Mouse (Mus musculus) neural tube, embryonic 15.5 days (tissue): ENCODE results near the gene Acot11. TPM values are rescaled to one million over a fixed set of nuclear protein-coding genes. Genes with fewer than 3 reads are reported as not detected.

Source experiments
- ATAC-seq: fragments of 200-750 bp; cut with Nextera tagmentation; 2 replicates; pipeline ENCODE4 v1.8.0; 2017; ENCODE audit warnings: mild to moderate bottlenecking, moderate TSS enrichment, moderate library complexity; ENCODE audit not compliant: low FRiP score
- H3K27ac ChIP-seq: fragments of 300-500 bp; sonication (generic); replicated peaks from 2 replicates; pipeline ENCODE4 v1.5.1; 2015; ENCODE audit warnings: mild to moderate bottlenecking, inconsistent platforms
- H3K27me3 ChIP-seq: fragments of 300-500 bp; sonication (generic); replicated peaks from 2 replicates; pipeline ENCODE4 v1.6.1; 2015; ENCODE audit warnings: inconsistent platforms
- H3K36me3 ChIP-seq: fragments of 300-500 bp; sonication (generic); 2 replicates; pipeline ENCODE4 v1.6.1; 2015; ENCODE audit warnings: inconsistent platforms
- H3K4me1 ChIP-seq: fragments of 300-500 bp; sonication (generic); 2 replicates; pipeline ENCODE4 v1.6.1; 2015; ENCODE audit warnings: inconsistent platforms
- H3K4me2 ChIP-seq: fragments of 300-500 bp; sonication (generic); 2 replicates; pipeline ENCODE4 v1.6.1; 2015; ENCODE audit warnings: inconsistent platforms, mild to moderate bottlenecking, moderate library complexity
- H3K4me3 ChIP-seq: fragments of 300-500 bp; sonication (generic); replicated peaks from 2 replicates; pipeline ENCODE4 v1.5.1; 2015; ENCODE audit warnings: mild to moderate bottlenecking, inconsistent platforms
- H3K9ac ChIP-seq: fragments of 300-500 bp; sonication (generic); replicated peaks from 2 replicates; pipeline ENCODE4 v1.6.1; 2015; ENCODE audit warnings: mild to moderate bottlenecking, inconsistent platforms
- H3K9me3 ChIP-seq: fragments of 300-500 bp; sonication (generic); replicated peaks from 2 replicates; pipeline ENCODE4 v1.6.1; 2016; ENCODE audit warnings: inconsistent platforms
- WGBS: fragments of 180-500 bp; shearing (Covaris S2); methylation state at CpG from one replicate; pipeline ENCODE4 v1.1.7; 2015; ENCODE audit warnings: mixed read lengths; 5-methylcytosine and 5-hydroxymethylcytosine counted together
- polyA plus RNA-seq: library from polyadenylated mRNA; unstranded; fragments of >200 nt; fragmentation: Nextera tagmentation; extraction: Ambion mirVana; gene quantifications from 2 replicates; pipeline ENCODE4 v1.2.1, GENCODE M21; 2015

Acot11 gene
- 2.4 and 3.1 TPM in 2 replicates for polyA plus RNA-seq

DNA sequence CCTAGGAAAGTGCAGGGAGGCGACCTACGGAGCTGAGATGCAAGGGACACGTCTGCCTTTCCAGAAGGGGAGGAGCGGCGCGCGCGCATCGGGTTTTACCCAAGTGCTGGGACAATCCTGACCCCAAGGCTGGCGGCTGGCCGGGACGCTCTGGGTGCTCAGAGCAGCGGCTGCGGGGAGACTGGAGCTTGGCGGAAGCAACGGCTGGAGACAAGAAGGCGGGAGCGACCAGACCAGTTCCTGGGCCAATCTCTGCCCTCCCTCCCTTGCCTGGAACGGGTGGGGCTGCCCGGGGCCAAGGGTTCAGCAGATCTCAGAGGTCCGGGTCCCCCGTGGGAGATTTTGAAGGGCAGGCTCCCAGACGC lies at the start of gene Acot11:
TSS of gene Acot11 (minus strand) at position 89 of the 365 bp plus-strand sequence.
- Histone ChIP-seq H3K4me1 (peaks cover 10% of the 10 kb centered on the region), H3K4me2 (peak within 1 kb of the TSS; percentile 47), H3K9me3 (no peaks in the 10 kb centered on the region), H3K9ac (no peak within 1 kb of the TSS), H3K4me3 (peak within 1 kb of the TSS; percentile 17), H3K27ac (no peak within 1 kb of the TSS), H3K36me3 (no peaks in the 10 kb centered on the region), H3K27me3 (peaks cover 11% of the 10 kb centered on the region; the same call in 1 of the 2 replicates)
- 5% methylated on average over 23 of the region's 23 CpGs for WGBS
- ATAC-seq, result no peak; the same call in 1 of the 2 replicates

DNA sequence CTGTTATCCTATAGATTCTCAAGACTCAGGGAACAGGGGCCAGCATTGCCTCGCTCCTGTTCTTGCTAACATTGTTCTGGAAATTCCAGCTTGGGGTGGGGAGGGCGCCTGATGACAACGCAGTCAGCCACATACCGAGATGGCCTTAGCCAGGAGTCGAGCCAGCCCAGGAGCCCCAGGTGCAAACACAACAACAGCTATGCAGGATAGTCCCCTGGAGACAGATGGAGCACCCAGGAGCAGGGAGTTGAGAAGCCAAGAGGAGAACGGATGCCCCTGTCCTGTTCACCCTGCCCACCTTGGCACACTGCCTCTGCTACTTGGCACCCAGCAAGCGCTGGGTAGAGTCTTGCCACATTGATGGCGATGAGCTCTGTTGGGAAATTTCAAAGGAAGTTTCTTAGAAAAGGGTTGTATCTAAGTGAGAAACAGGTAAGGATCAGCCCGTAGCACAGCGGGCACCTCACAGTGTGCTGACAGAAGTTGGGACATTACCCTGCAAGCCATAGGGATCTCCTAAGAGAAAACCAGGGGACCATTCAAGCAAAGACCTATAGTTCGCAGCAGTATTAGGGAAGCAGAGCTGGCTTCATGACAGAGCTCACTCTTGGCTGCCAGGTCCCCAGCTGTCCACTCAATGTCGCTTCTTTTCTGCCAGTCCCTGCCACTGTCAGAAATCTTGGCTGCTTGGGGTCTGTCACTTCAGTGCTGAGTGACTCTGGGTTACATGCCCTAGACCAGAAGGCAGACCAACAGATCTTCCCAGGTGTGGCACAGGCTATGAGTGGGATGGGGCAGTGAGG lies 43.7 kb upstream of the Acot11 start:
- Histone ChIP-seq H3K9ac (no peak overlapping the region), H3K36me3 (no peaks in the 10 kb centered on the region), H3K4me1 (peaks cover 20% of the 10 kb centered on the region), H3K9me3 (no peaks in the 10 kb centered on the region), H3K4me3 (no peak overlapping the region), H3K4me2 (no peak overlapping the region; the same call in 1 of the 2 replicates), H3K27ac (peak overlapping the region; percentile 58), H3K27me3 (no peaks in the 10 kb centered on the region)
- 47% methylated on average over 12 of the region's 12 CpGs for WGBS
- ATAC-seq, result peak; percentile 50; the same call in 1 of the 2 replicates

DNA sequence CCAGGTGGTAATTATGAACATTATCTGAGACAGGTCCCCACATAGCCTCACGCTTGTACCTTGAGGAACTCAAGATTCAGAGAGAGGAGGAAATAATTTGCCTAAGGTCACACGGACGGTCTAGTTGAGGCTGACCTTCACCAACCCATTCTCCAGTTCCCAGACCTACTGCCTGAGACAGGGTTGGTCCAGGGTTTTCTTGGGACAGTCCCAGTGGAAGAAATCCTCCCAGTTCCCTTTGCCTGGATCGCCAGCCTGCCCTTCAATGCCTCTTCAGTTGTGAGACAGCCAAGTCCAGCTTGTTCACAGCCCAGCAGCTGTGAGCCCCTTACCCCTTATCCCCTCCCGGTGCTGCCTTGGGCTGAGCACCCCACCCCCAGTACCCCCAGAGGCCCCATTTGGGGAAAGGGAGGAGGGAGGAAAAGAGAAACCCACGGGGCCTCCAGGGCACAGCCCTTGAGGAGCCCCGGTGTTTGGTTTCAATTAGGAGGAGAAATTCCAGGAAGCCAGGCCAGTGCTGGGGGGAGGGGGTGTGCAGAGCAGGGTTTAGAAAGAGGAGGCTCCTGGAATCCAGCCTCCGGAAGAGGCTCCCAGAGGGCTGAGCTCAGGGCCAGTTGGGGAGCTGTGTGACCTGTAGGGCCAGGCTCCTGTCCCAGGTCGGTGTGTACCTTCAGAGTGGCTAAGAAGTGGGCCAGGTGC lies 42.9 kb upstream of the Acot11 start:
- Histone ChIP-seq H3K27me3 (no peaks in the 10 kb centered on the region), H3K4me2 (no peak overlapping the region; the same call in 1 of the 2 replicates), H3K36me3 (no peaks in the 10 kb centered on the region), H3K4me1 (peaks cover 19% of the 10 kb centered on the region), H3K4me3 (no peak overlapping the region), H3K9me3 (no peaks in the 10 kb centered on the region), H3K27ac (peak overlapping the region; percentile 58), H3K9ac (no peak overlapping the region)
- no peak; the same call in 1 of the 2 replicates for ATAC-seq
- 26% methylated on average over 9 of the region's 9 CpGs for WGBS

DNA sequence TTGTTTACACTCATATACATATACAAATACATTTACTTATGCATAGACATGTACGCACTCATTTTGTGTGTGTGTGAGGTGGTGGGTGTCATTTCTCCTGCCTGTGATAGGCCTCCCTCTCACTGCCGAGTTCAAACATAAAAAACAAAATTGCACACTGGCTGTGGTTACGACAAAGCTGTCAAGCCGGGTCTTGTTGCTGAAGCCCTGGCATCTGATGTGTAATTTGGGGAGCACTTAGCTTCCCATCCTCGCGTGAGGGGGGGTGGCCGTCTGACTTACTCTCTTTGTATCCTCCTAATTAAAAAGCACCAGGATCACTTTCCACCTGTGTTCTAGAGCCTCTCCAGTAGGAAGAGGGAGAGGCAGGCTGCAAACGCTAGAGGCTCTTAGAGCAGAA lies 37.8 kb upstream of the Acot11 start:
- 57% methylated on average over 8 of the region's 8 CpGs for WGBS
- no peaks in the 10 kb centered on the region for H3K9me3 ChIP-seq
- H3K4me2 ChIP-seq, result no peak overlapping the region
- no peaks in the 10 kb centered on the region for H3K27me3 ChIP-seq
- peaks cover 49% of the 10 kb centered on the region for H3K4me1 ChIP-seq
- H3K36me3 ChIP-seq, result no peaks in the 10 kb centered on the region
- no peak overlapping the region for H3K9ac ChIP-seq
- ATAC-seq, result no peak
- H3K27ac ChIP-seq, result no peak overlapping the region
- no peak overlapping the region for H3K4me3 ChIP-seq

DNA sequence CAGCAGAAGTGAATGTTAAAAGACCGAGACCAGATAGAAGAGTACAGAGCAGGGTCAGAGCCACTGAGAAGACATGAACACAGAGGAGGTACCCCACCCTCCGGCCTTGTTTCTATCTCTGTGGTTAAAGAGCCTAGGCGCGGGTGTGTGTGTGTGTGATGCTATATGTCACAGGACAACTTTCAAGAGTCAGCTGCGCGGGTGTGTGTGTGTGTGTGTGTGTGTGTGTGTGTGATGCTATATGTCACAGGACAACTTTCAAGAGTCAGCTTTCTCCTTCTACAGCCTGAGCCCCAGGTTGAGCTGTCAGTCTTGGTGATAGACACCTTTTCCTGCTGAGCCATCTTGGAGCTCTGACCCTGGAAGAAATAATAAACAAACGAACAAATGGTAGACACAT lies 37.1 kb upstream of the Acot11 start:
- peaks cover 50% of the 10 kb centered on the region for H3K4me1 ChIP-seq
- no peak for ATAC-seq
- no peak overlapping the region for H3K4me2 ChIP-seq
- no peak overlapping the region for H3K4me3 ChIP-seq
- H3K9ac ChIP-seq, result no peak overlapping the region
- WGBS, result 66% methylated on average over 7 of the region's 7 CpGs
- no peaks in the 10 kb centered on the region for H3K36me3 ChIP-seq
- H3K9me3 ChIP-seq, result no peaks in the 10 kb centered on the region
- H3K27me3 ChIP-seq, result no peaks in the 10 kb centered on the region
- H3K27ac ChIP-seq, result 0 out of 2 replicates have a peak overlapping the region, but pooled peaks have one; percentile 99

DNA sequence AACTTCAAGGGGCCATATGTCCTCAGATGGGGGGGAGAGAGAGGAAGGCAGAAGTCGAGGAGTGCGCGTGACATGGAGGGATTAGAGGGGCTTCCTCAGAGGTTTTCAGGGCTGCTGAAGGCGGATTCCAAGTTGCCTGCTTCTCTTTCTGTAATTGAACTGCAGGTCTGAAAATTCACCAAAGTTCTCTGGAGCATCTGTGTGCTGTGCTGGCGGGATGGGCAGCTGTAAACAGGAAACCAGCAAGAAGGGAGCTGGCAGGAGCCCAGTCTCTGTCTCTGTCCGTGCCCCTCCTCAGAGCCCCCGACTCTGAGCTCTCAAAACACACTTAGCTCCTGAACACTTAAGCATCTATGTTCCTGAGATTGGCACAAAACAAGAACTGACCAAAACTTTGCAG lies 36.5 kb upstream of the Acot11 start:
- 16% methylated on average over 7 of the region's 7 CpGs for WGBS
- no peak for ATAC-seq
- Histone ChIP-seq H3K4me1 (peaks cover 55% of the 10 kb centered on the region), H3K9me3 (no peaks in the 10 kb centered on the region), H3K4me3 (no peak overlapping the region), H3K4me2 (peak overlapping the region; percentile 100), H3K27ac (peak overlapping the region; percentile 99), H3K9ac (0 out of 2 replicates have a peak overlapping the region, but pooled peaks have one; percentile 63), H3K27me3 (no peaks in the 10 kb centered on the region), H3K36me3 (no peaks in the 10 kb centered on the region)

DNA sequence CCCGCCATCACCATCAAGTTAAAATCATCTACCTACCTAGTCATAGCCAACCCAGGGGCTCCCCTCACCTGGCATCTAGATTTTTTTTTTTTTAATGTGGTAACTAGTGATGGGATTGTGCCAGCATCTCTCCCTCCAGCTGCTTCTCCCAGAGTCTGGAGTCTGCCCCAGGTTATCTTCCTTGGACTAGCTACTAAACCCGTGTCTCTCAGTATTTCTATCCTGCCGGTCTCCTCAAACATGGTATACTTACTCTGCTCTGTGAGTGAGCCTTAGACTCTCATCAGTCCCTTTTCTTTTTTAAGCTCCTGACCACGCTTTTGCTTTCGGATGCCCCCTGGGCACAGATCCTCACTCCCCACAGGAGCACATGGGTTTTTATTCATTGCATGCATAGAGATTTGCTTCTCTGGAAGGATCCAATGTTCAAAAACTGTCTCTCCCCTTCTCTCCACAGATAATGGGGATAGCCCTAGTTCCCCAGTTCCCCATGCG lies 35.9 kb upstream of the Acot11 start:
- Histone ChIP-seq H3K4me2 (peak overlapping the region; percentile 100), H3K9me3 (no peaks in the 10 kb centered on the region), H3K27ac (peak overlapping the region; percentile 99), H3K9ac (peak overlapping the region; percentile 63), H3K4me3 (peak overlapping the region; percentile 47), H3K36me3 (no peaks in the 10 kb centered on the region), H3K27me3 (no peaks in the 10 kb centered on the region), H3K4me1 (peaks cover 60% of the 10 kb centered on the region)
- no peak for ATAC-seq
- WGBS, result 8% methylated on average over 6 of the region's 6 CpGs

DNA sequence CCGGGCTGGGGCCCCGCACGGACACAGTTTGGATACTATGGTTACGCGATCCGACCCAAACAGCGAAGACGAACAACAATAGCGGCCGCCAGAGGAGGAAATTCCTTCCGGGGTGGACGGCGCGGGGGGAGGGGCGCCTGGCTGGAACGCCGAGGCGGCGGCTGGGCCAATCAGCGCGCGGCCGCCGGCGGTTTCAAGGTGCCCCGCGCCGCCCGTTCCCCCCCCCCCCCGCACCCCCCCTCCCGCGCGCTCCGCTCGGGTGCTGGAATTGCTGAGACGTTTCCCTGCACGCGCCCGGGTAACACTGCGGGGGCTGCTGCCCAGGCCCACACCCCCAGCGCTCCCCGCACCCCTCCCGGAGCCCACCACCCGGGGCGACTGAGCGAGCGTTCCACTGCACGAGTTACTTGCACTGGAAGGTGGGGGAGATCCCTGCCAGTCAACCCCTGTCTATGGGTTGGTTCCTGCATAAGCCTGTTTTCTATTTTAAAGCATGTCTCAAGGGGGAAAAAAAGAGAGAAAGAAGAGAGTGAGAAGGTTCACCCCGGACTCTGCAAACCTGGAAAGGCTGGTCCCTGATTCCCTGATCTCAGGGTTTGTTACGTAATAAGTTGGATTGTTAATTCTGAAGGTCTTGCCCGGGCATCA lies 35.3 kb upstream of the Acot11 start:
- Histone ChIP-seq H3K36me3 (no peaks in the 10 kb centered on the region), H3K4me2 (peak overlapping the region; percentile 100), H3K27me3 (no peaks in the 10 kb centered on the region), H3K4me1 (peaks cover 60% of the 10 kb centered on the region), H3K9ac (peak overlapping the region; percentile 85), H3K27ac (peak overlapping the region; percentile 99), H3K9me3 (no peaks in the 10 kb centered on the region), H3K4me3 (peak overlapping the region; percentile 47)
- ATAC-seq, result peak; percentile 77
- WGBS, result 0% methylated on average over 29 of the region's 51 CpGs

DNA sequence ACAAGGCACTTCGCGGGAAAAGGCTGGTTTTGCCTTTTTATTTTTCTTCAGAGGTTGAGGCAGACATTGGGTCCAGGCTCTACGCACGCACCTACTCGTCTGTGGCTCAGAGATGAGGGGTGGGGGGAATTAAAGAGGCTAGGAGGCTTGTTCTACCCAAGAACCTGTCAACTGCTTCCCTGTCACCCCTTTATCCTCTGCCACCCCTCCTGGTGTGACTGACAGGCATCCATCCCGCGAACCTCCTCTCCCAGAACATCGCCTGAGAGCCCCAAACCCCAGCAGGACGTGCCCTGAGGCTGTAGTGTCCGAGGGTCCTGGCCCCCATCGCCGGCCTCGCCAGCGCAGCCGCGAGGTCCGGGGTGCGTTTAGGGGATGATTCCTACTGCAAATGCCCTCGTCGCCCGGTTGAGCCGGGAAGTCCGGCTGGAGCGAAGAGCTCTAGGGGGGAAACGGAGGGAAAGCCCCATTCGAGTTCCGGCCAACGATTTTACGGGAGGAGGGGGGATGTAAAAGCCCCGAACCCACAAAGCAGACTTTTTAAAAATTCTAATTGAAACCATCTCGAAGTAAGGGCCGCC lies 34.5 kb upstream of the Acot11 start:
- Histone ChIP-seq H3K9me3 (no peaks in the 10 kb centered on the region), H3K36me3 (no peaks in the 10 kb centered on the region), H3K4me1 (peaks cover 60% of the 10 kb centered on the region), H3K27ac (peak overlapping the region; percentile 99), H3K4me3 (peak overlapping the region; percentile 47), H3K9ac (peak overlapping the region; percentile 85), H3K27me3 (no peaks in the 10 kb centered on the region), H3K4me2 (peak overlapping the region; percentile 100)
- ATAC-seq, result peak; percentile 27
- under 1% methylated on average over 32 of the region's 32 CpGs for WGBS

DNA sequence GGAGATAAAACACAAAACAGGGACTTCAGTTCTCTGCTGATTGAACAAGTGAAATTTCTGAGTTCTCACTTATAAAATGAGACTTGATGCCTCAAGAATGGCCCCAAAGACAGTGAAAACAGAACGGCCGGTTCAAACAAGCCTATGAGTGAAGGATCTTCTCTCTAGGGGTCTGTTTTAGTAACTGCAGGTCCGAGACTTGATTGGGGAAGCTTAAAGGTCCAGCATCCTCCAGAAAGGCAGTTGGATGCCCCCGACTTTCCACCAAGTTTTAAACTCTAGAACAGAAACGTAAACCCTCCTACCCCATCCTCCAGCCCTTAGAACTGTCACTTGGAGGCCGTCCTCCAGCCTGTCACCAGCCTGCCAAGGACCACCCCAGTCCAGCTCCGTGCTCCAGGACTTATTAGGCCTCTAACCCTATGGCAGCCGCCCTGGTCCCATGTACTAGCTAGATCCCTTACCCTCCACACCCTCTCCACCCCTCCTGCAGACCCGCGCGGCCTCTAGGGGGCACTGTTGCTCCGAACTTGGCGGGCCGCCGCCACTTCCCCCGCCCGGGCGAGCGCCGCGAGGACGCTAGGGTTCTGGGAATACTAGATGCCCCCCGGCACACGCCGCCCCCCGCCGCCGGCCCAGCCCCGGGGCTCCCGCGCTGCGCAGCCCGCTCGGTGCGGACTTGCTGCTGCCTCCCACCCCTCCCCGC lies 33.9 kb upstream of the Acot11 start:
- WGBS, result 2% methylated on average over 29 of the region's 36 CpGs
- peak; percentile 83 for ATAC-seq
- Histone ChIP-seq H3K27me3 (no peaks in the 10 kb centered on the region), H3K36me3 (no peaks in the 10 kb centered on the region), H3K4me3 (peak overlapping the region; percentile 47), H3K4me1 (peaks cover 60% of the 10 kb centered on the region), H3K4me2 (peak overlapping the region; percentile 100), H3K9me3 (no peaks in the 10 kb centered on the region), H3K9ac (peak overlapping the region; percentile 85), H3K27ac (peak overlapping the region; percentile 99)
